In genomic region chr8:84600311-84600907, GRCm38 (mm10) we compare ENCODE assay signal across 8 mouse cellular contexts.
DNase-seq lines count a peak whose midpoint lies in the region; ATAC-seq and TF ChIP-seq lines count a peak whose summit lies in the region.

No protein-coding gene starts in this region.

- peak; percentile 53; the same call in 1 of the 2 replicates for ATAC-seq in forebrain, embryonic 12.5 days (ENCODE audit: low FRiP score)
- ATAC-seq in limb, embryonic 13.5 days (ENCODE audit: low FRiP score, low read depth), result no peak
- no peak for ATAC-seq in monocyte, adult 5-6 weeks (replicated peaks; ENCODE audit: insufficient number of reproducible peaks, low FRiP score, low TSS enrichment, poor library complexity, severe bottlenecking)

- peak overlapping the region; percentile 62 for H3K9ac ChIP-seq in forebrain, embryonic 12.5 days
- peak overlapping the region; percentile 62 for H3K9ac ChIP-seq in limb, embryonic 13.5 days

- intact Hi-C loops in left cerebral cortex, adult 2 months (cut with DNase I), result no loop called here

- no peak for DNase-seq in left cerebral cortex, adult 2 months (ENCODE audit: extremely low spot score in 1 of 2, low spot score in 2 of 2)
- no peak for DNase-seq in left cerebral cortex, adult 8-10 months (ENCODE audit: low spot score in 2 of 2)
- DNase-seq in retina, postnatal 1 day, result peak; percentile 57
- DNase-seq in right cerebral cortex, adult 2 months (ENCODE audit: low spot score in 2 of 2), result no peak
- no peak for DNase-seq in lung, postnatal 25 days (ENCODE audit: low spot score)

- peaks cover 35% of the 10 kb centered on the region for H3K27me3 ChIP-seq in forebrain, embryonic 12.5 days
- H3K27me3 ChIP-seq in limb, embryonic 13.5 days, result peaks cover 25% of the 10 kb centered on the region; the same call in 1 of the 2 replicates

- H3K36me3 ChIP-seq in forebrain, embryonic 12.5 days (replicated peaks), result peaks cover 4% of the 10 kb centered on the region; the same call in 1 of the 2 replicates
- no peaks in the 10 kb centered on the region for H3K36me3 ChIP-seq in limb, embryonic 13.5 days

- H3K4me1 ChIP-seq in forebrain, embryonic 12.5 days, result peaks cover 20% of the 10 kb centered on the region
- peaks cover 18% of the 10 kb centered on the region for H3K4me1 ChIP-seq in limb, embryonic 13.5 days

- no peaks in the 10 kb centered on the region for H3K9me3 ChIP-seq in forebrain, embryonic 12.5 days
- H3K9me3 ChIP-seq in limb, embryonic 13.5 days, result no peaks in the 10 kb centered on the region

- H3K4me2 ChIP-seq in forebrain, embryonic 12.5 days, result peak overlapping the region; percentile 66
- H3K4me2 ChIP-seq in limb, embryonic 13.5 days (replicated peaks), result peak overlapping the region; percentile 66

- peak overlapping the region; percentile 16; the same call in 1 of the 2 replicates for H3K4me3 ChIP-seq in left cerebral cortex, adult 2 months
- H3K4me3 ChIP-seq in forebrain, embryonic 12.5 days (replicated peaks), result peak overlapping the region; percentile 37
- peak overlapping the region; percentile 42 for H3K4me3 ChIP-seq in limb, embryonic 13.5 days

- 4% methylated on average over 26 of the region's 26 CpGs for WGBS in forebrain, embryonic 12.5 days
- 10% methylated on average over 26 of the region's 26 CpGs for WGBS in limb, embryonic 13.5 days

- H3K27ac ChIP-seq in left cerebral cortex, adult 2 months, result no peak overlapping the region
- no peak overlapping the region for H3K27ac ChIP-seq in forebrain, embryonic 12.5 days
- no peak overlapping the region for H3K27ac ChIP-seq in limb, embryonic 13.5 days

- no peak for TF ChIP-seq CTCF in left cerebral cortex, adult 2 months (IDR thresholded peaks at IDR 0.05)
